Mouse (Mus musculus) thymus, adult 2 months (tissue): ENCODE measurements around the gene Gm48552. TPM values are rescaled to one million over a fixed set of nuclear protein-coding genes. Genes with fewer than 3 reads are reported as not detected.

Experiments
- DNase-seq: peaks from one replicate; pipeline ENCODE4 v3.0.0; 2021
- H3K27ac ChIP-seq: fragments of 200-500 bp; 2 replicates; pipeline ENCODE4 v1.5.1; 2012; ENCODE audit warnings: low read length, control low read depth; ENCODE audit not compliant: control insufficient read depth, insufficient read depth
- H3K27me3 ChIP-seq: fragments of 200-500 bp; 2 replicates; pipeline ENCODE4 v1.6.1; 2012; ENCODE audit warnings: mild to moderate bottlenecking, low read length, moderate library complexity, mixed read lengths; ENCODE audit not compliant: control insufficient read depth, insufficient read depth
- H3K36me3 ChIP-seq: fragments of 200-500 bp; 2 replicates; pipeline ENCODE4 v1.6.1; 2012; ENCODE audit warnings: mild to moderate bottlenecking, low read length, moderate library complexity; ENCODE audit not compliant: control insufficient read depth, insufficient read depth
- H3K4me1 ChIP-seq: fragments of 200-500 bp; replicated peaks from 2 replicates; pipeline ENCODE4 v1.6.1; 2012; ENCODE audit warnings: low read length; ENCODE audit not compliant: control insufficient read depth, insufficient read depth
- H3K4me3 ChIP-seq: fragments of 200-500 bp; 2 replicates; pipeline ENCODE4 v1.5.1; 2012; ENCODE audit warnings: mild to moderate bottlenecking, low read length, control low read depth, moderate library complexity; ENCODE audit not compliant: control insufficient read depth, insufficient read depth
- CTCF ChIP-seq: fragments of 200-500 bp; IDR thresholded peaks from 2 replicates; pipeline ENCODE4 v1.5.1; 2012; ENCODE audit warnings: mild to moderate bottlenecking, control low read depth, low read length, moderate library complexity, borderline replicate concordance; ENCODE audit not compliant: control insufficient read depth, poor library complexity, insufficient read depth; ENCODE audit errors: extremely low read depth
- POLR2A ChIP-seq: fragments of 200-500 bp; IDR thresholded peaks from 2 replicates; pipeline ENCODE4 v1.6.1; 2012; ENCODE audit warnings: mild to moderate bottlenecking, low read length, control low read depth, moderate library complexity; ENCODE audit not compliant: control insufficient read depth, poor library complexity, insufficient read depth; ENCODE audit errors: extremely low read depth
- WGBS: fragments of 180-500 bp; shearing (Covaris S2); methylation state at CpG from one replicate; pipeline ENCODE4 v1.1.7; 2018; 5-methylcytosine and 5-hydroxymethylcytosine counted together
- polyA plus RNA-seq: library from polyadenylated mRNA; depleted of rRNA; stranded (reverse); fragments of >200 nt; gene quantifications from 2 replicates; pipeline ENCODE4 v1.2.3, GENCODE M21; 2012

Gene Gm48552
- polyA plus RNA-seq, 1 experiment: 8.4 TPM

DNA sequence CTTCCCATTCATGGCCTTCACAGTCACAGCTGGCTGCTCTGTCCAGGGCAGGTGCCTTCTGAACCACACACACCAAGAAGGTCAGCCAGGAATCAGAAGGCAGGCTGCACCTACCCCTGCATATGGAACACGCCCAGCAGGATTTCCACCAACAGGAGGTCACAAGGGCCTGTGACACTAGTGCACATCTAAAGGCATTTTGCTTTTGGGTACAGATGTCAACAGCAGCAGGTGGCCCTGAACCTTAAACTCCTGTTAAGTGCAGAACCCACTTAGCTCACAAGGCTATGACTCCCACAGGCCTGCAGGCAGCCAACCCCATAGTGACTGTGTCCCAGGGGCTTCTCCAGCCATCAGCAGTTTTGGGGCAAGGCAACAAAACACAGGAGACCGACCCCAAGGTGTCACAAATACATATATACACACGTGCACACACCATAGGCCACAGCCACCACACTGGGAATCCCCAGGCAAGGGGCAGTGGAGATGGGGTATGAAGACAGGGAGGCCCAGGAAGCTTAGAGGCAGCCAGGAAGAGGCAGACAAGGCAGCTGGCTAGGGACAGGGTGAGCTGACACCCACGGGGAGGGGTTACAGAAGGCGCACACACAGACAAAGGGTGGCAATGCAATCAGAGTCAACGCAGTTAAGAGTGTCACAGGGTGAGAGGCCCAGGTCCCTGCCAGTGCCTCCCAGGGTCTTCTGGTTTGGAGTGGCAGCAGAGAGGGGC lies 22.2 kb upstream of the Gm48552 start:
- TF ChIP-seq CTCF: no peak
- no peak for TF ChIP-seq POLR2A
- peaks cover 39% of the 10 kb centered on the region for H3K36me3 ChIP-seq
- no peak for DNase-seq
- H3K27me3 ChIP-seq: no peaks in the 10 kb centered on the region
- no peak overlapping the region for H3K27ac ChIP-seq
- no peak overlapping the region for H3K4me3 ChIP-seq
- 77% methylated on average over 6 of the region's 6 CpGs for WGBS
- H3K4me1 ChIP-seq: no peaks in the 10 kb centered on the region

DNA sequence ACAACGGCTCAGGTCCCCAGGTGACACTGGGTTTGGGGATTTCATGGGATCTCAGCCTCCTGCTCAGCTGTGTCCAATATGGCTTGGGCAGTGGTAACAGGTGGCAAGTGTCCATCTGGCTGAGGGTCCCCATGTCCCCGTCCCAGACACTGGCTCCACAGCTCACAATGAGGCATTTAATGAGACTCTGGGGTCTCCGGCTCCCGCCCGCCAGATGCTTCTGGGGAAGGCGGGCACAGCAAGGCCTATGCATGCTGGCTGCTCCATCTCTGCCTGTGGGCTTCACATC lies 21.7 kb upstream of the Gm48552 start:
- no peak overlapping the region for H3K27ac ChIP-seq
- DNase-seq: no peak
- no peaks in the 10 kb centered on the region for H3K27me3 ChIP-seq
- peaks cover 39% of the 10 kb centered on the region for H3K36me3 ChIP-seq
- 95% methylated on average over 6 of the region's 6 CpGs for WGBS
- H3K4me1 ChIP-seq: no peaks in the 10 kb centered on the region
- no peak overlapping the region for H3K4me3 ChIP-seq
- no peak for TF ChIP-seq POLR2A
- no peak for TF ChIP-seq CTCF

DNA sequence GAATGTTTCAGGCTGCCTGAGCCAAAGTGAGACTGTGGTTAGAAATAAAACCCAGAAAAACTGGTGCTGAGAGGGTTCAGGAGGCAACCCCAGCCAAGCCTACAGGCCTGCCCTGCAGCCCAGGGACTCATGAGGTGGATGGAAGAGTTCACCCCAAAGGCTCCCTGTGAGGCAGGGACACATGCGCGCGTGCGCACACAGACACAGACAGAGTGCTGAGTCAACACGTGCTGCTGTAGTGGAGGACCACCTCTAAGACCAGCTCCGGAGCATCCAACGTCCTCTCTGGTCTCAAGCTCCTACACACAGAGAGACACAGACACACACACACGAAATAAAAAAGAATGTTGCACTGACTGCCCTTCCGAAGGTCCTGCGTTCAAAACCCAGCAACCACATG lies 13.5 kb upstream of the Gm48552 start:
- Histone ChIP-seq H3K4me1 (peaks cover 20% of the 10 kb centered on the region), H3K27ac (no peak overlapping the region), H3K36me3 (peaks cover 9% of the 10 kb centered on the region), H3K4me3 (no peak overlapping the region), H3K27me3 (no peaks in the 10 kb centered on the region)
- no peak for DNase-seq
- 95% methylated on average over 10 of the region's 10 CpGs for WGBS
- TF ChIP-seq CTCF: no peak
- TF ChIP-seq POLR2A: no peak

DNA sequence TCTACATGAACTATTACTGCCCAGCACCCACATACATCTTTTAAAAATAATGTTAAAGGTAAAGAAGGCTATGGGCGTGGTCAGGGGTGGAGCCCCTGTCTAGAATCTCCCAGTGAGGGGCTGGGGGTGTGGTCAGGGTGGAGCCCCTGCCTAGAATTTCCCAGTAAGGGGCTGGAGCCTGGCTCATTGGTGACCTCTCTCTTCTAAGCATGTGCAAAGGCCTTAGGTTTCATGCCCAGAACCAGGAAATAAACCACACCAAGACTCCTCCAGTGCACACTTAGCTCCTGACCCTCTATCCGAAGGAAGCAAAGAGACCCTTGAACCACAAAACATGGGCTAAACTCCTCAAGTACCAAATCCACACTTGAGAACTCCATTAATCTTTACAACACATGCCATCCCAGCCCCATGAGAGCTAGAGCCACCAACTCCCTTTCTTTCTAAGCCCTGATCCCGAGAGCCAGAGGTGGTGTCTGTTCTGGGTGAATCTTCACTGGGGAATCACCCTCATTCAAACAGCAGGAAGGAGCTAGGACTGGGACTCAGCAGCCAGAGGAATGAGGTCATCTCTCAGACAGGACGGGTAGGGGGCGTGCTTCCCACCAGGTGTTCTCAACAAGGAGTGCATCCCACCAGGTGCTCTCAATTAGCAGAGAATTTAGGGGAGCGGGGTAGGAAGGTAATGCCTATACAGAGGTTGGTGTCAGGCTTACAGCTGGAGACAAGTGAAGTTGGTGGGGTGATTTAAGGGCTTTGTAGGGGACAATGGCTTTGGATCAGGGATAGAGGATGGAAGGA lies 12.0 kb upstream of the Gm48552 start:
- H3K4me1 ChIP-seq: peaks cover 20% of the 10 kb centered on the region
- no peak overlapping the region for H3K27ac ChIP-seq
- peak; percentile 44 for DNase-seq
- WGBS: 49% methylated on average over 6 of the region's 6 CpGs
- TF ChIP-seq POLR2A (no peak), CTCF (no peak)
- H3K4me3 ChIP-seq: peak overlapping the region; percentile 73; the same call in 1 of the 2 replicates
- no peaks in the 10 kb centered on the region for H3K27me3 ChIP-seq
- H3K36me3 ChIP-seq: no peaks in the 10 kb centered on the region

DNA sequence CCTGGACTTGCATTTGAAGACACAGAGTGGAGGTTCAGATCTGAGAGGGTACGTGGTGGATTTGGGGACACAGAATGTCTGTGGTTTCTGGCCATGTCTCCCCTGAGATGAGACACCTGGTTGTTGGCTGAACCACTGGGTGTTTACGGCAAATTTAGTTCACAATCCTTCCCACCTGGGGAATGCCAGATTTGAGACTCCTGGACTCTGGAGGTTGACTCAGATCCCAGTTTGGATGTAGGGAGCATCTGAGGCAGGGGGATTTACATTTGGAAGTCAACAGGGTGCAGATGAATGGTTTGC lies 11.5 kb upstream of the Gm48552 start:
- WGBS: 3% methylated on average over 2 of the region's 2 CpGs
- Histone ChIP-seq H3K4me3 (peak overlapping the region; percentile 73; the same call in 1 of the 2 replicates), H3K4me1 (peaks cover 25% of the 10 kb centered on the region), H3K27ac (no peak overlapping the region), H3K27me3 (no peaks in the 10 kb centered on the region), H3K36me3 (no peaks in the 10 kb centered on the region)
- no peak for TF ChIP-seq POLR2A
- no peak for TF ChIP-seq CTCF
- no peak for DNase-seq

DNA sequence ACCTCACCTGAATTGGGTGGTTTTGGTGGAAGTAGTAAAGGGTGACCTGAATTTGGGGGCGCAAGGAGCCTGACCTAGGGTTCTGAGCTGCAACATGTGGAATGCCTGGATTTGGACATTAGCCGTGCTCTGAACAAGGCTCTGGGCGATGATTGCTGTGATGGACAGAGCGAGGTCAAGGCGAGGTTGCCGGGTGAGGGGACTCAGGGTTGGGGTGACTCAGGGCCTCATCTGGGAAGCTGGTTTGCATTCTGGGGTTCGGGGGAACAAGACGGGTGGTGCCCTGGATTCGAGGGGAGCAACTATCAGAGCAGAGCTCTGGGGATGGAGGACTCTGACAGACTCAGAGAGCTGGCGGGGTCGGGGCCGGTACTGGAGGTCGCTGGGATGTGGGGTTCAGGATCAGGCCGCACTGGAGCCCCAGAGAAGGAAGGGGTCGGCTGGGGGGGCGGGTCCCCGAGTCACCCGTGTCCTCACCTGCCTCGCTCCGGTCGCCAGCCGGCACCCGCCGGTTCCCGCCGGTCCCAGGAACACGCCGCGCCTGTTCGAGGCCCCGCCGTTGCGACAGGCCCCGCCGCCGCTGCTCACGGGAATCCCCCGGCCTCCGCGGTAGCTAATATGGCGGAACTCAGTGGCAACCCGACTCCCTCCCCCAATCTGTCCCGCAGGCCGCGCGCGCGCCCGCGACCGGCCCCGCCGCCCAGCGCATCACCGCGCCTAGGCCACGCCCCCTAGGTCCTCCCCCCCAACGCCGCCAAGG lies 10.8 kb upstream of the Gm48552 start, which contains the start of gene Fzr1:
Gene Fzr1, minus strand, starts transcription at position 724 of the 760 bp plus-strand sequence.
- no peaks in the 10 kb centered on the region for H3K27me3 ChIP-seq
- H3K36me3 ChIP-seq: no peaks in the 10 kb centered on the region
- H3K27ac ChIP-seq: peak within 1 kb of the TSS; percentile 36; the same call in 1 of the 2 replicates
- TF ChIP-seq POLR2A: no peak
- TF ChIP-seq CTCF: no peak
- peak within 1 kb of the TSS; percentile 73 for H3K4me3 ChIP-seq
- peaks cover 28% of the 10 kb centered on the region for H3K4me1 ChIP-seq
- WGBS: 1% methylated on average over 58 of the region's 59 CpGs
- DNase-seq: no peak
